30 mouse cellular contexts compared by ENCODE assay signal in genomic region chr2:154526531-154526930, GRCm38 (mm10). TPM values are rescaled to one million over a fixed set of nuclear protein-coding genes. Genes with fewer than 3 reads are reported as not detected.
DNase-seq lines count a peak whose midpoint lies in the region; ATAC-seq and TF ChIP-seq lines count a peak whose summit lies in the region.
"Had no signal": no experiment of that assay in that cellular context is flagged by ENCODE, and none has a peak within 500 bp of the region (broad histone marks: within the 10 kb centered on the region; RNA-seq: fewer than 3 reads in every experiment).

No protein-coding gene starts in this region.

- H3K27me3 ChIP-seq in hindbrain, postnatal 0 days (ENCODE audit: insufficient read depth, low read length): no peaks in the 10 kb centered on the region
- no peaks in the 10 kb centered on the region for H3K27me3 ChIP-seq in hindbrain, embryonic 13.5 days
- no peaks in the 10 kb centered on the region for H3K27me3 ChIP-seq in lung, postnatal 0 days (replicated peaks; ENCODE audit: insufficient read depth, low read length)
- H3K27me3 ChIP-seq: CH12.LX; embryonic facial prominence, embryonic 12.5 days; hindbrain, embryonic 15.5 days; intestine, embryonic 15.5 days; liver, embryonic 13.5 days; Patski had no signal

- 56% methylated on average over 3 of the region's 3 CpGs for WGBS in hindbrain, postnatal 0 days
- 75% methylated on average over 3 of the region's 3 CpGs for WGBS in hindbrain, embryonic 13.5 days
- 65% methylated on average over 3 of the region's 3 CpGs for WGBS in lung, postnatal 0 days

- no peak for TF ChIP-seq EP300 in lung, postnatal 0 days (IDR thresholded peaks at IDR 0.05)

- no peak for ATAC-seq in hindbrain, postnatal 0 days
- no peak for ATAC-seq in hindbrain, embryonic 13.5 days (ENCODE audit: low FRiP score)
- peak; percentile 21; the same call in 1 of the 2 replicates for ATAC-seq in lung, postnatal 0 days
- ATAC-seq in megakaryocyte progenitor cell, adult 5-6 weeks (replicated peaks; ENCODE audit: poor library complexity): peak; percentile 69
- ATAC-seq: intestine, embryonic 15.5 days; Patski had no signal

- no peak overlapping the region for H3K4me2 ChIP-seq in hindbrain, postnatal 0 days (ENCODE audit: low read depth, low read length)
- no peak overlapping the region for H3K4me2 ChIP-seq in hindbrain, embryonic 13.5 days
- H3K4me2 ChIP-seq in lung, postnatal 0 days (replicated peaks; ENCODE audit: low read depth, low read length): no peak overlapping the region
- H3K4me2 ChIP-seq: embryonic facial prominence, embryonic 12.5 days; hindbrain, embryonic 15.5 days; intestine, embryonic 15.5 days; liver, embryonic 13.5 days had no signal

- no peaks in the 10 kb centered on the region for H3K9me3 ChIP-seq in hindbrain, postnatal 0 days (ENCODE audit: low read length)
- H3K9me3 ChIP-seq in hindbrain, embryonic 13.5 days: no peaks in the 10 kb centered on the region
- H3K9me3 ChIP-seq in lung, postnatal 0 days (ENCODE audit: low read length): no peaks in the 10 kb centered on the region
- H3K9me3 ChIP-seq: embryonic facial prominence, embryonic 12.5 days; G1E; heart, embryonic 10.5 days; hindbrain, embryonic 15.5 days; intestine, embryonic 15.5 days; liver, embryonic 13.5 days; midbrain, embryonic 10.5 days had no signal

- peaks cover 28% of the 10 kb centered on the region for H3K36me3 ChIP-seq in hindbrain, postnatal 0 days (ENCODE audit: insufficient read depth, low read length)
- H3K36me3 ChIP-seq in hindbrain, embryonic 13.5 days: peaks cover 71% of the 10 kb centered on the region
- peaks cover 5% of the 10 kb centered on the region; the same call in 1 of the 2 replicates for H3K36me3 ChIP-seq in lung, postnatal 0 days (ENCODE audit: insufficient read depth, low read length)

- no peak for DNase-seq in hindbrain, postnatal 0 days (ENCODE audit: low spot score)
- DNase-seq in lung, postnatal 0 days (ENCODE audit: low spot score): no peak
- no peak for DNase-seq in lung, postnatal 36 days
- DNase-seq in ovary, postnatal 14 days (ENCODE audit: low spot score): no peak
- no peak for DNase-seq in cerebellum, adult 9-11 months
- DNase-seq: adrenal gland, postnatal 36 days; B cell, adult 2 months; cerebellum, adult 11 months; gastrocnemius, postnatal 10 days; heart, postnatal 4 days; kidney, adult 9 months; kidney, postnatal 25 days; liver, embryonic 13.5 days; right cerebral cortex, postnatal 14 days; thymus, postnatal 14 days had no signal

- no peak overlapping the region for H3K4me3 ChIP-seq in hindbrain, postnatal 0 days (ENCODE audit: low read length)
- H3K4me3 ChIP-seq in hindbrain, embryonic 13.5 days: no peak overlapping the region
- H3K4me3 ChIP-seq in lung, postnatal 0 days (ENCODE audit: low read depth, low read length): no peak overlapping the region
- H3K4me3 ChIP-seq: embryonic facial prominence, embryonic 12.5 days; erythroblast, embryonic 14.5 days; heart, embryonic 10.5 days; hindbrain, embryonic 15.5 days; intestine, embryonic 15.5 days; liver, embryonic 13.5 days; midbrain, embryonic 10.5 days had no signal

- peak overlapping the region; percentile 45 for H3K27ac ChIP-seq in hindbrain, postnatal 0 days
- no peak overlapping the region for H3K27ac ChIP-seq in hindbrain, embryonic 13.5 days
- H3K27ac ChIP-seq in lung, postnatal 0 days (ENCODE audit: low read length): no peak overlapping the region
- H3K27ac ChIP-seq: embryonic facial prominence, embryonic 12.5 days; heart, embryonic 10.5 days; hindbrain, embryonic 15.5 days; intestine, embryonic 15.5 days; liver, embryonic 13.5 days; midbrain, embryonic 10.5 days had no signal

- no peak overlapping the region for H3K9ac ChIP-seq in hindbrain, postnatal 0 days (replicated peaks; ENCODE audit: low read length)
- no peak overlapping the region for H3K9ac ChIP-seq in hindbrain, embryonic 13.5 days
- no peak overlapping the region for H3K9ac ChIP-seq in lung, postnatal 0 days (replicated peaks; ENCODE audit: low read depth)
- H3K9ac ChIP-seq: embryonic facial prominence, embryonic 12.5 days; hindbrain, embryonic 15.5 days; intestine, embryonic 15.5 days; liver, embryonic 13.5 days had no signal

- TF ChIP-seq CTCF in hindbrain, postnatal 0 days (IDR thresholded peaks at IDR 0.05; ENCODE audit: low read depth): no peak
- TF ChIP-seq CTCF in lung, postnatal 0 days (IDR thresholded peaks at IDR 0.05): no peak

- H3K4me1 ChIP-seq in hindbrain, postnatal 0 days (ENCODE audit: insufficient read depth, low read length): no peaks in the 10 kb centered on the region
- no peaks in the 10 kb centered on the region for H3K4me1 ChIP-seq in hindbrain, embryonic 13.5 days (replicated peaks)
- no peaks in the 10 kb centered on the region for H3K4me1 ChIP-seq in lung, postnatal 0 days (ENCODE audit: insufficient read depth, low read depth, low read length)
- H3K4me1 ChIP-seq: embryonic facial prominence, embryonic 12.5 days; heart, embryonic 10.5 days; hindbrain, embryonic 15.5 days; intestine, embryonic 15.5 days; midbrain, embryonic 10.5 days had no signal

RNA-seq across cellular contexts. Expression of gene 1700003F12Rik, which starts 20.4 kb away (rescaled TPM):
- 0.90 and 1.9 TPM in 2 replicates for total RNA-seq in hindbrain, postnatal 0 days (2014; rRNA removed)
- polyA plus RNA-seq in hindbrain, postnatal 0 days (2015; fragmentation: Nextera tagmentation; extraction: Ambion mirVana): 3.9 and 4.0 TPM in 2 replicates
- polyA plus RNA-seq in hindbrain, embryonic 13.5 days (2015; fragmentation: Nextera tagmentation; extraction: Ambion mirVana): 1.5 and 1.7 TPM in 2 replicates
- 0.89 and 1.3 TPM in 2 replicates for polyA plus RNA-seq in lung, postnatal 0 days (2015; fragmentation: Nextera tagmentation; extraction: Ambion mirVana)
- not detected in 2 replicates for total RNA-seq in megakaryocyte progenitor cell, adult 5-6 weeks (2015)
- not detected in 2 replicates for total RNA-seq in megakaryocyte progenitor cell, adult 5-6 weeks (2017)
- total RNA-seq: G1E; granulocyte monocyte progenitor cell, adult 5-6 weeks had no signal
- polyA plus RNA-seq: erythroblast, embryonic 14.5 days; G1E had no signal

RNA-seq across cellular contexts. Expression of gene Actl10, which starts 25.0 kb away (rescaled TPM):
- 0.52 TPM in 1 of 2 replicates, not detected in the other for total RNA-seq in hindbrain, postnatal 0 days (2014; rRNA removed)
- 0.23 TPM in 1 of 2 replicates, not detected in the other for polyA plus RNA-seq in hindbrain, postnatal 0 days (2015; fragmentation: Nextera tagmentation; extraction: Ambion mirVana)
- polyA plus RNA-seq in hindbrain, embryonic 13.5 days (2015; fragmentation: Nextera tagmentation; extraction: Ambion mirVana): 0.43 and 0.55 TPM in 2 replicates
- not detected in 2 replicates for polyA plus RNA-seq in lung, postnatal 0 days (2015; fragmentation: Nextera tagmentation; extraction: Ambion mirVana)
- not detected in 2 replicates for total RNA-seq in megakaryocyte progenitor cell, adult 5-6 weeks (2015)
- 0.27 TPM in 1 of 2 replicates, not detected in the other for total RNA-seq in megakaryocyte progenitor cell, adult 5-6 weeks (2017)
- total RNA-seq: adrenal gland, postnatal 36 days; gastrocnemius, postnatal 10 days; granulocyte monocyte progenitor cell, adult 5-6 weeks; left cerebral cortex, postnatal 36 days had no signal
- polyA plus RNA-seq: cortical plate, adult 2 months; frontal cortex, adult 2 months; G1E; liver, embryonic 13.5 days; Patski had no signal

RNA-seq across cellular contexts. Expression of gene Necab3, which starts 32.2 kb away (rescaled TPM):
- total RNA-seq in hindbrain, postnatal 0 days (2014; rRNA removed): 35.1 and 52.2 TPM in 2 replicates
- 22.9 and 27.0 TPM in 2 replicates for polyA plus RNA-seq in hindbrain, postnatal 0 days (2015; fragmentation: Nextera tagmentation; extraction: Ambion mirVana)
- 14.8 and 15.6 TPM in 2 replicates for polyA plus RNA-seq in hindbrain, embryonic 13.5 days (2015; fragmentation: Nextera tagmentation; extraction: Ambion mirVana)
- polyA plus RNA-seq in lung, postnatal 0 days (2015; fragmentation: Nextera tagmentation; extraction: Ambion mirVana): 0.81 and 1.4 TPM in 2 replicates
- 1.4 and 3.9 TPM in 2 replicates for total RNA-seq in megakaryocyte progenitor cell, adult 5-6 weeks (2015)
- total RNA-seq in megakaryocyte progenitor cell, adult 5-6 weeks (2017): 1.3 and 1.7 TPM in 2 replicates

RNA-seq across cellular contexts. Expression of gene E2f1, which starts 43.2 kb away (rescaled TPM):
- 6.3 and 6.7 TPM in 2 replicates for total RNA-seq in hindbrain, postnatal 0 days (2014; rRNA removed)
- polyA plus RNA-seq in hindbrain, postnatal 0 days (2015; fragmentation: Nextera tagmentation; extraction: Ambion mirVana): 8.4 and 8.7 TPM in 2 replicates
- polyA plus RNA-seq in hindbrain, embryonic 13.5 days (2015; fragmentation: Nextera tagmentation; extraction: Ambion mirVana): 8.9 and 9.1 TPM in 2 replicates
- 5.4 and 7.5 TPM in 2 replicates for polyA plus RNA-seq in lung, postnatal 0 days (2015; fragmentation: Nextera tagmentation; extraction: Ambion mirVana)
- total RNA-seq in megakaryocyte progenitor cell, adult 5-6 weeks (2015): 21.2 and 23.7 TPM in 2 replicates
- 14.1 and 14.2 TPM in 2 replicates for total RNA-seq in megakaryocyte progenitor cell, adult 5-6 weeks (2017)

Comparison
In these comparisons a context has a peak if more than half of its experiments do, and no peak if none do; other contexts are left out.
1. ATAC-seq: peak in lung, postnatal 0 days (single experiment) and megakaryocyte progenitor cell, adult 5-6 weeks (single experiment); none in hindbrain, postnatal 0 days (single experiment) and hindbrain, embryonic 13.5 days (single experiment).